Mouse (Mus musculus) liver, embryonic 13.5 days (tissue): ENCODE measurements around the gene Capn7. TPM values are rescaled to one million over a fixed set of nuclear protein-coding genes. Genes with fewer than 3 reads are reported as not detected.

Source experiments
- ATAC-seq: fragments of 200-750 bp; cut with Nextera tagmentation; 2 replicates; pipeline ENCODE4 v1.8.0; 2017; ENCODE audit warnings: low read depth, mild to moderate bottlenecking, moderate number of reproducible peaks, moderate library complexity
- DNase-seq: peaks from one replicate; pipeline ENCODE4 v3.0.0; 2022
- H3K27ac ChIP-seq: fragments of 300-500 bp; sonication (generic); 2 replicates; pipeline ENCODE4 v1.5.1; 2015; ENCODE audit warnings: moderate library complexity, mild to moderate bottlenecking, inconsistent platforms
- H3K27me3 ChIP-seq: fragments of 300-500 bp; sonication (generic); 2 replicates; pipeline ENCODE4 v1.6.1; 2015; ENCODE audit warnings: mild to moderate bottlenecking, inconsistent platforms
- H3K36me3 ChIP-seq: fragments of 300-500 bp; sonication (generic); 2 replicates; pipeline ENCODE4 v1.6.1; 2015; ENCODE audit warnings: mild to moderate bottlenecking, inconsistent platforms
- H3K4me1 ChIP-seq: fragments of 300-500 bp; sonication (generic); replicated peaks from 2 replicates; pipeline ENCODE4 v1.6.1; 2015; ENCODE audit warnings: inconsistent platforms
- H3K4me2 ChIP-seq: fragments of 300-500 bp; sonication (generic); 2 replicates; pipeline ENCODE4 v1.6.1; 2015; ENCODE audit warnings: inconsistent platforms, mild to moderate bottlenecking, moderate library complexity
- H3K4me3 ChIP-seq: fragments of 300-500 bp; sonication (generic); replicated peaks from 2 replicates; pipeline ENCODE4 v1.5.1; 2015; ENCODE audit warnings: mild to moderate bottlenecking, inconsistent platforms
- H3K9ac ChIP-seq: fragments of 300-500 bp; sonication (generic); 2 replicates; pipeline ENCODE4 v1.6.1; 2015; ENCODE audit warnings: mild to moderate bottlenecking, inconsistent platforms
- H3K9me3 ChIP-seq: fragments of 300-500 bp; sonication (generic); replicated peaks from 2 replicates; pipeline ENCODE4 v1.6.1; 2016; ENCODE audit warnings: inconsistent platforms
- WGBS: fragments of 180-500 bp; shearing (Covaris S2); methylation state at CpG from one replicate; pipeline ENCODE4 v1.1.7; 2015; ENCODE audit not compliant: insufficient replicate concordance; 5-methylcytosine and 5-hydroxymethylcytosine counted together
- polyA plus RNA-seq: library from polyadenylated mRNA; unstranded; fragments of >200 nt; fragmentation: Nextera tagmentation; extraction: Ambion mirVana; gene quantifications from 2 replicates; pipeline ENCODE4 v1.2.1, GENCODE M21; 2015

Capn7 gene
- polyA plus RNA-seq, 1 experiment from 2014 or later, result 18.1 TPM

- H3K9me3 ChIP-seq, result 0 out of 2 replicates have a peak, but pooled peaks cover 3% of the 10 kb centered on the region
- H3K4me1 ChIP-seq, result peaks cover 27% of the 10 kb centered on the region
- WGBS, result 73% methylated on average over 9 of the region's 9 CpGs
- H3K27ac ChIP-seq, result 0 out of 2 replicates have a peak overlapping the region, but pooled peaks have one; percentile 10
- no peak overlapping the region for H3K4me3 ChIP-seq
- ATAC-seq (no peak), DNase-seq (no peak)
- H3K4me2 ChIP-seq, result no peak overlapping the region
- no peaks in the 10 kb centered on the region for H3K27me3 ChIP-seq
- H3K36me3 ChIP-seq, result peaks cover 5% of the 10 kb centered on the region
- no peak overlapping the region for H3K9ac ChIP-seq
Observed at GRCm38 (mm10) chr14:31397791-31398595, 61.6 kb downstream of the Capn7 start.

GRCm38 (mm10) chr14:31398819-31399218, 62.4 kb downstream of the Capn7 start:
- H3K4me1 ChIP-seq, result peaks cover 35% of the 10 kb centered on the region
- peaks cover 5% of the 10 kb centered on the region for H3K36me3 ChIP-seq
- DNase-seq (no peak), ATAC-seq (no peak)
- 81% methylated on average over 11 of the region's 11 CpGs for WGBS
- no peaks in the 10 kb centered on the region for H3K27me3 ChIP-seq
- H3K4me2 ChIP-seq, result no peak overlapping the region
- no peak overlapping the region for H3K4me3 ChIP-seq
- H3K9ac ChIP-seq, result no peak overlapping the region
- H3K9me3 ChIP-seq, result 0 out of 2 replicates have a peak, but pooled peaks cover 3% of the 10 kb centered on the region
- no peak overlapping the region for H3K27ac ChIP-seq

GRCm38 (mm10) chr14:31399271-31399670, 62.8 kb downstream of the Capn7 start:
- no peaks in the 10 kb centered on the region for H3K27me3 ChIP-seq
- peaks cover 5% of the 10 kb centered on the region for H3K36me3 ChIP-seq
- H3K9me3 ChIP-seq, result 0 out of 2 replicates have a peak, but pooled peaks cover 3% of the 10 kb centered on the region
- no peak overlapping the region for H3K4me3 ChIP-seq
- DNase-seq, result no peak
- ATAC-seq, result no peak
- no peak overlapping the region for H3K9ac ChIP-seq
- H3K4me2 ChIP-seq, result no peak overlapping the region
- 68% methylated on average over 3 of the region's 3 CpGs for WGBS
- H3K27ac ChIP-seq, result no peak overlapping the region
- H3K4me1 ChIP-seq, result peaks cover 40% of the 10 kb centered on the region

- no peak overlapping the region for H3K27ac ChIP-seq
- DNase-seq, result no peak
- no peak overlapping the region for H3K4me3 ChIP-seq
- 0 out of 2 replicates have a peak, but pooled peaks cover 1% of the 10 kb centered on the region for H3K9me3 ChIP-seq
- peaks cover 49% of the 10 kb centered on the region for H3K4me1 ChIP-seq
- ATAC-seq, result no peak
- H3K27me3 ChIP-seq, result no peaks in the 10 kb centered on the region
- WGBS, result 79% methylated on average over 7 of the region's 7 CpGs
- peaks cover 3% of the 10 kb centered on the region for H3K36me3 ChIP-seq
- H3K4me2 ChIP-seq, result no peak overlapping the region
- H3K9ac ChIP-seq, result no peak overlapping the region
Observed at GRCm38 (mm10) chr14:31400246-31400645, 63.8 kb downstream of the Capn7 start.

- Histone ChIP-seq H3K27ac (no peak overlapping the region), H3K36me3 (no peaks in the 10 kb centered on the region), H3K4me2 (no peak overlapping the region), H3K9me3 (no peaks in the 10 kb centered on the region), H3K4me3 (no peak overlapping the region), H3K9ac (no peak overlapping the region), H3K4me1 (peaks cover 56% of the 10 kb centered on the region), H3K27me3 (no peaks in the 10 kb centered on the region)
- no peak for ATAC-seq
- 64% methylated on average over 11 of the region's 11 CpGs for WGBS
- no peak for DNase-seq
Observed at GRCm38 (mm10) chr14:31400896-31401295, 64.5 kb downstream of the Capn7 start.

- no peak overlapping the region for H3K4me2 ChIP-seq
- no peaks in the 10 kb centered on the region for H3K27me3 ChIP-seq
- H3K9me3 ChIP-seq, result no peaks in the 10 kb centered on the region
- no peak overlapping the region for H3K4me3 ChIP-seq
- WGBS, result 57% methylated on average over 6 of the region's 6 CpGs
- DNase-seq, result no peak
- H3K27ac ChIP-seq, result no peak overlapping the region; the same call in 1 of the 2 replicates
- H3K36me3 ChIP-seq, result no peaks in the 10 kb centered on the region
- no peak for ATAC-seq
- H3K4me1 ChIP-seq, result peaks cover 67% of the 10 kb centered on the region
- H3K9ac ChIP-seq, result no peak overlapping the region
Observed at GRCm38 (mm10) chr14:31401918-31402427, 65.5 kb downstream of the Capn7 start.

- no peak overlapping the region for H3K4me2 ChIP-seq
- 29% methylated on average over 5 of the region's 5 CpGs for WGBS
- ATAC-seq (no peak), DNase-seq (no peak)
- no peak overlapping the region; the same call in 1 of the 2 replicates for H3K27ac ChIP-seq
- H3K27me3 ChIP-seq, result no peaks in the 10 kb centered on the region
- no peaks in the 10 kb centered on the region for H3K9me3 ChIP-seq
- peaks cover 74% of the 10 kb centered on the region for H3K4me1 ChIP-seq
- no peak overlapping the region for H3K9ac ChIP-seq
- H3K4me3 ChIP-seq, result no peak overlapping the region
- no peaks in the 10 kb centered on the region for H3K36me3 ChIP-seq
Observed at GRCm38 (mm10) chr14:31402693-31403092, 66.3 kb downstream of the Capn7 start.

- Histone ChIP-seq H3K4me3 (0 out of 2 replicates have a peak overlapping the region, but pooled peaks have one; percentile 27), H3K4me2 (peak overlapping the region; percentile 66), H3K27ac (peak overlapping the region; percentile 86), H3K27me3 (no peaks in the 10 kb centered on the region), H3K9me3 (no peaks in the 10 kb centered on the region), H3K9ac (peak overlapping the region; percentile 31), H3K4me1 (peaks cover 82% of the 10 kb centered on the region), H3K36me3 (no peaks in the 10 kb centered on the region)
- DNase-seq (no peak), ATAC-seq (peak; percentile 23)
- WGBS, result 65% methylated on average over 9 of the region's 9 CpGs
Observed at GRCm38 (mm10) chr14:31403556-31403955, 67.1 kb downstream of the Capn7 start.

- H3K9me3 ChIP-seq, result no peaks in the 10 kb centered on the region
- peak; percentile 96 for ATAC-seq
- peak overlapping the region; percentile 58 for H3K9ac ChIP-seq
- H3K27me3 ChIP-seq, result no peaks in the 10 kb centered on the region
- 18% methylated on average over 8 of the region's 8 CpGs for WGBS
- H3K36me3 ChIP-seq, result no peaks in the 10 kb centered on the region
- peaks cover 87% of the 10 kb centered on the region for H3K4me1 ChIP-seq
- peak overlapping the region; percentile 66 for H3K4me2 ChIP-seq
- H3K4me3 ChIP-seq, result peak overlapping the region; percentile 27
- peak; percentile 43 for DNase-seq
- H3K27ac ChIP-seq, result peak overlapping the region; percentile 86
Observed at GRCm38 (mm10) chr14:31403995-31404394, 67.6 kb downstream of the Capn7 start.

GRCm38 (mm10) chr14:31404663-31405062, 68.2 kb downstream of the Capn7 start:
- H3K27ac ChIP-seq, result peak overlapping the region; percentile 86
- H3K4me1 ChIP-seq, result peaks cover 93% of the 10 kb centered on the region
- no peak overlapping the region for H3K4me3 ChIP-seq
- H3K4me2 ChIP-seq, result peak overlapping the region; percentile 66
- no peaks in the 10 kb centered on the region for H3K9me3 ChIP-seq
- no peaks in the 10 kb centered on the region for H3K27me3 ChIP-seq
- DNase-seq, result no peak
- no peak for ATAC-seq
- H3K36me3 ChIP-seq, result no peaks in the 10 kb centered on the region
- H3K9ac ChIP-seq, result peak overlapping the region; percentile 58
- 73% methylated on average over 4 of the region's 4 CpGs for WGBS

- H3K27me3 ChIP-seq, result no peaks in the 10 kb centered on the region
- no peak overlapping the region for H3K4me2 ChIP-seq
- no peak for DNase-seq
- ATAC-seq, result no peak
- peaks cover 99% of the 10 kb centered on the region for H3K4me1 ChIP-seq
- H3K9ac ChIP-seq, result no peak overlapping the region
- no peak overlapping the region for H3K4me3 ChIP-seq
- H3K9me3 ChIP-seq, result no peaks in the 10 kb centered on the region
- WGBS, result 67% methylated on average over 6 of the region's 6 CpGs
- H3K27ac ChIP-seq, result peak overlapping the region; percentile 86; the same call in 1 of the 2 replicates
- peaks cover 7% of the 10 kb centered on the region; the same call in 1 of the 2 replicates for H3K36me3 ChIP-seq
Observed at GRCm38 (mm10) chr14:31405652-31406051, 69.2 kb downstream of the Capn7 start.
